Mouse (Mus musculus): Measurements from ENCODE around the gene Sox6. TPM values are rescaled to one million over a fixed set of nuclear protein-coding genes. Genes with fewer than 3 reads are reported as not detected.
A peak's percentile ranks its signal among the peaks of the same experiment; 100 is the strongest.

Sox6 gene
- polyA plus RNA-seq, 2 experiments = 21.3 to 59.4 TPM

DNA sequence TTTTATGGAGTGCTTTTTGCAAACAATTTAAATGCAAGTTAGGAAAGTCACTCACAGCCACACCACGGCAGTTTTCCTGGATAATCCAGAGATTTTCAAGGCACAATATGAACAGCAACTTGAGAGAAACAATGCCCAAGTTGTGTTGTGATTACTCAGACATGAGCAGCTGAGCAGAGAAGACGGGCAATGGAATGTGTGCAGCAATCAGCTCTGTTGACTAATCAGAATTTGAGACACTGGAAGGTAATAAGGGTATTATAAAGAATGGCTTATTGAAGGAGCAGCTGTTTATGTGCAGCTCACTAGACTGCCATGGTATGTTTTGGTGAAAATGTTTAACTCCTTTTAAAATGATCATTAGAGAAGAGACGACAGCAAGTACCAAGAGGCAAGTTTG, 287.5 kb downstream of the Sox6 start:
- Histone ChIP-seq H3K9me3 (ENCODE audit: control insufficient read depth, low read length) (no peaks in the 10 kb centered on the region), H3K36me3 (ENCODE audit: control insufficient read depth, insufficient read depth, low read length) (no peaks in the 10 kb centered on the region), H3K9ac (ENCODE audit: low read depth, low read length, severe bottlenecking) (no peak overlapping the region), H3K4me2 (replicated peaks; ENCODE audit: low read depth, low read length, severe bottlenecking) (no peak overlapping the region), H3K4me1 (ENCODE audit: control insufficient read depth, insufficient read depth, low read length) (peaks cover 15% of the 10 kb centered on the region), H3K27ac (replicated peaks; ENCODE audit: low read depth, low read length) (no peak overlapping the region), H3K4me3 (replicated peaks; ENCODE audit: low read length) (no peak overlapping the region), H3K27me3 (ENCODE audit: control insufficient read depth, insufficient read depth, low read length) (no peaks in the 10 kb centered on the region)
- no peak for TF ChIP-seq POLR2A (IDR thresholded peaks at IDR 0.05; ENCODE audit: borderline replicate concordance, extremely low read depth, insufficient read depth, insufficient read length)
- DNase-seq (ENCODE audit: low spot score) (peak; percentile 8), ATAC-seq (ENCODE audit: low FRiP score, low read depth) (peak; percentile 60; the same call in 1 of the 2 replicates)
- WGBS = 20% methylated on average over 3 of the region's 3 CpGs

DNA sequence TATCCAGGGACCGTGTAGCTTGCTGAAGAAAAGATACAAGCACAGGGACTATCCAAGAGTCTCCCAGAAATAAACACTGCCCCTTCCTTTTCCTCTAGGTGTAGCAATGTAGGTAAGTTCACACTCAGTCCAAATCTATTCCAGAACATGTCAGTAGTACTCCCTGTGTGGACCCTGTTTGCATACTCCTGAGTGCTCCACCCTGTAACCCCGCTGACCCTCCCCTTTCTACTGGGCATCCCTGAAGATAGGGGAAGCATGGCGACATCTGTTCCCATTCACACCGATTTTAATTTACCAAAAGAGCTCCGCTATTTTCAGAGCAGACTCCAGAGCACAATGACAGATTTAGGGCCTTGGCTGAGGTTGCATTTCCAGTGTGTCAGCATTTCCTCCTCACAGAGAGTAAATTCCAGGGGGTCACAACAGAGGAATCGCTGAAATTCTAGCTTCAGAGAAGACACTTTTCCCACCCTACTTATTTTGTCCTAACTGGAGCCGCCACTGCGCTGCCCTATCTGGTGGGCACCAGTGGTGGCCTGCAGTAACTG, 288.2 kb downstream of the Sox6 start:
- Histone ChIP-seq H3K36me3 (ENCODE audit: control insufficient read depth, insufficient read depth, low read length) (no peaks in the 10 kb centered on the region), H3K27ac (replicated peaks; ENCODE audit: low read depth, low read length) (no peak overlapping the region; the same call in 1 of the 2 replicates), H3K27me3 (ENCODE audit: control insufficient read depth, insufficient read depth, low read length) (no peaks in the 10 kb centered on the region), H3K9ac (ENCODE audit: low read depth, low read length, severe bottlenecking) (no peak overlapping the region), H3K4me2 (replicated peaks; ENCODE audit: low read depth, low read length, severe bottlenecking) (no peak overlapping the region), H3K4me1 (ENCODE audit: control insufficient read depth, insufficient read depth, low read length) (peaks cover 15% of the 10 kb centered on the region), H3K9me3 (ENCODE audit: control insufficient read depth, low read length) (no peaks in the 10 kb centered on the region), H3K4me3 (replicated peaks; ENCODE audit: low read length) (no peak overlapping the region)
- no peak for TF ChIP-seq POLR2A (IDR thresholded peaks at IDR 0.05; ENCODE audit: borderline replicate concordance, extremely low read depth, insufficient read depth, insufficient read length)
- DNase-seq (ENCODE audit: low spot score) (peak; percentile 48), ATAC-seq (ENCODE audit: low FRiP score, low read depth) (peak; percentile 19)
- WGBS = 26% methylated on average over 8 of the region's 8 CpGs

DNA sequence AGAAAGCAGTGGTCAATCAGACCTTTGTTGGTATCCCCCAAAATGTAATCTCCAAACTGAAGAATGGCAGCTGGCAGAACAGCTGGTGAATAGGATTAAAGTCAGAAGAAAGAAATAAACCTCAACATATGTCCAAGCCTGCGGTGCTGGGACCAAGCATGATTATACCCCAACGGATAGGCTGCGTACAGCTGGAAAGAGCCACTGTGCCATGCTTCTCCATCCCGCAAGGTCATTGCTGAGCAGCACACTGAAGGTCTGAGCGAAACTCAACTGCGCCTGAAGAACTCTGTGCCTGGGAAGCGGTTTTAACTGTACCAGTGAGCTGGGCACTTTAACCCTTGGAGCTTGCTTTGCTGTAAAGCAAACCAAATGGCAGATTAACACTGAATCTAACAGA, 291.1 kb downstream of the Sox6 start:
- TF ChIP-seq POLR2A (IDR thresholded peaks at IDR 0.05; ENCODE audit: borderline replicate concordance, extremely low read depth, insufficient read depth, insufficient read length) = no peak
- Histone ChIP-seq H3K4me1 (ENCODE audit: control insufficient read depth, insufficient read depth, low read length) (peaks cover 15% of the 10 kb centered on the region), H3K4me2 (replicated peaks; ENCODE audit: low read depth, low read length, severe bottlenecking) (no peak overlapping the region), H3K36me3 (ENCODE audit: control insufficient read depth, insufficient read depth, low read length) (no peaks in the 10 kb centered on the region), H3K4me3 (replicated peaks; ENCODE audit: low read length) (no peak overlapping the region), H3K9me3 (ENCODE audit: control insufficient read depth, low read length) (no peaks in the 10 kb centered on the region), H3K27ac (replicated peaks; ENCODE audit: low read depth, low read length) (no peak overlapping the region), H3K27me3 (ENCODE audit: control insufficient read depth, insufficient read depth, low read length) (no peaks in the 10 kb centered on the region), H3K9ac (ENCODE audit: low read depth, low read length, severe bottlenecking) (no peak overlapping the region)
- ATAC-seq (ENCODE audit: low FRiP score, low read depth) (peak; percentile 48; the same call in 1 of the 2 replicates), DNase-seq (ENCODE audit: low spot score) (peak; percentile 42)
- WGBS = 54% methylated on average over 7 of the region's 7 CpGs

DNA sequence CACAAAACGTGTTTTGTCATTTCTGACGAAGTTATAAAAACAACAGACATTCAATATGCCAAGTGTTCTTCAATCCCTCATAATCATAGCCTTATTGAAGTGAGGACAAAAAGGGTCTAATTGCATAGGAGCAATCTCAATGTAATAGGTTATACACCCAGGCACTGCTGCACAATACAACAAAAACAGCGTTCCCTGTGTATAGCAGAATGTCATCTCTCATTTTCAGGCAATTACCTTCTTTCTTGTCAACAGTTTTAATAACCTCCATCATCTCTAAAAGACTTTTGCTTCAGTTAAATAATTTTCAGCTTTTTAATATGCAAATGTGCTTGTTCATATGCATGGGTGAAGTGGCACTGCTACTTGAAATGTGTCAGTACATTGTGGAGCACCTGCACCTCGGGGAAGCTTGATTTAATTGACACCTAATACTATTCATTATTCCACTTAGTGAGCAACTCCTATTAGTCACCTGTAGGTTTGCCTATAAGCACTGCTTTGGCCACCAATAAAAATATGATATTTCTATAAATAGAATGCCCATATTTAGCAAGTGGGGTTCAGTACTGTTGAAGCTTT, 292.8 kb downstream of the Sox6 start:
- no peaks in the 10 kb centered on the region for H3K27me3 ChIP-seq (ENCODE audit: control insufficient read depth, insufficient read depth, low read length)
- DNase-seq (ENCODE audit: low spot score) = no peak
- no peak for ATAC-seq (ENCODE audit: low FRiP score, low read depth)
- WGBS = 76% methylated on average over 4 of the region's 4 CpGs
- no peak overlapping the region for H3K9ac ChIP-seq (ENCODE audit: low read depth, low read length, severe bottlenecking)
- no peak overlapping the region for H3K4me3 ChIP-seq (replicated peaks; ENCODE audit: low read length)
- H3K4me2 ChIP-seq (replicated peaks; ENCODE audit: low read depth, low read length, severe bottlenecking) = no peak overlapping the region
- H3K36me3 ChIP-seq (ENCODE audit: control insufficient read depth, insufficient read depth, low read length) = no peaks in the 10 kb centered on the region
- peaks cover 8% of the 10 kb centered on the region for H3K4me1 ChIP-seq (ENCODE audit: control insufficient read depth, insufficient read depth, low read length)
- no peak for TF ChIP-seq POLR2A (IDR thresholded peaks at IDR 0.05; ENCODE audit: borderline replicate concordance, extremely low read depth, insufficient read depth, insufficient read length)
- H3K27ac ChIP-seq (replicated peaks; ENCODE audit: low read depth, low read length) = no peak overlapping the region
- no peaks in the 10 kb centered on the region for H3K9me3 ChIP-seq (ENCODE audit: control insufficient read depth, low read length)

DNA sequence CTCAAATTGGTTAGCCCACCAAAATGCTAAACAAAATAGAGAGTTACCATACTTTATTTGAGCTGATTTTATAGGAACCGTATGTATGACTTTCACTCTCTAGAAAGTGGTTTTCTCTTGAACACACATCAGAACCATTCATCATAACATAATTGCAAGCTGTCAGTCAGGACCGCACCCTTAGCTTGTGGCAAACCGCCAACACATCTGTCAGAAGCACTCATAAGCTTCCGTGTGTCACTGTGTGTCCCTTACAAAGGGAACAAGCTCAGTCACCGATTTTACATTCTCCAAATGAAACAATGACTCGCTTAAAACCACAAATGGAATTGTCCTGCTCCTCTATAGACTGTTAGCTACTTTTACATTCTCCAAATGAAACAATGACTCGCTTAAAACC, 304.5 kb downstream of the Sox6 start:
- DNase-seq (ENCODE audit: low spot score) = peak; percentile 58
- no peak for ATAC-seq (ENCODE audit: low FRiP score, low read depth)
- no peaks in the 10 kb centered on the region for H3K4me1 ChIP-seq (ENCODE audit: control insufficient read depth, insufficient read depth, low read length)
- H3K27me3 ChIP-seq (ENCODE audit: control insufficient read depth, insufficient read depth, low read length) = no peaks in the 10 kb centered on the region
- H3K4me3 ChIP-seq (replicated peaks; ENCODE audit: low read length) = no peak overlapping the region
- H3K9ac ChIP-seq (ENCODE audit: low read depth, low read length, severe bottlenecking) = no peak overlapping the region
- H3K9me3 ChIP-seq (ENCODE audit: control insufficient read depth, low read length) = no peaks in the 10 kb centered on the region
- no peak overlapping the region for H3K27ac ChIP-seq (replicated peaks; ENCODE audit: low read depth, low read length)
- WGBS = 65% methylated on average over 7 of the region's 7 CpGs
- TF ChIP-seq POLR2A (IDR thresholded peaks at IDR 0.05; ENCODE audit: borderline replicate concordance, extremely low read depth, insufficient read depth, insufficient read length) = no peak
- H3K36me3 ChIP-seq (ENCODE audit: control insufficient read depth, insufficient read depth, low read length) = no peaks in the 10 kb centered on the region
- no peak overlapping the region for H3K4me2 ChIP-seq (replicated peaks; ENCODE audit: low read depth, low read length, severe bottlenecking)
